ENCODE assay signal across 23 mouse cellular contexts in genomic region chr11:94261585-94262370, GRCm38 (mm10). TPM values are rescaled to one million over a fixed set of nuclear protein-coding genes. Genes with fewer than 3 reads are reported as not detected.
A peak's percentile ranks its signal among the peaks of the same experiment; 100 is the strongest.
DNase-seq lines count a peak whose midpoint lies in the region; ATAC-seq lines count a peak whose summit lies in the region.
"Had no signal": no experiment of that assay in that cellular context is flagged by ENCODE, and none has a peak within 500 bp of the region (broad histone marks: within the 10 kb centered on the region; RNA-seq: fewer than 3 reads in every experiment).

No protein-coding gene starts in this region.

- no peak for ATAC-seq in forebrain, embryonic 11.5 days (replicated peaks; ENCODE audit: low FRiP score)
- peak; percentile 96 for ATAC-seq in liver, embryonic 13.5 days (ENCODE audit: low read depth)
- ATAC-seq in monocyte, adult 5-6 weeks (replicated peaks; ENCODE audit: insufficient number of reproducible peaks, low FRiP score, low TSS enrichment, poor library complexity, severe bottlenecking), result 0 out of 2 replicates have a peak, but pooled peaks have one; percentile 44
- ATAC-seq: CD4-positive, CD25-positive, alpha-beta regulatory T cell, adult 4 months; midbrain, embryonic 15.5 days had no signal

- H3K9me3 ChIP-seq in forebrain, embryonic 10.5 days, result no peaks in the 10 kb centered on the region
- no peaks in the 10 kb centered on the region for H3K9me3 ChIP-seq in forebrain, embryonic 11.5 days (ENCODE audit: control insufficient read depth, low read length)
- H3K9me3 ChIP-seq in erythroblast, embryonic 14.5 days (ENCODE audit: control insufficient read depth, low read length), result peaks cover 6% of the 10 kb centered on the region
- H3K9me3 ChIP-seq in liver, embryonic 13.5 days (replicated peaks), result 0 out of 2 replicates have a peak, but pooled peaks cover 1% of the 10 kb centered on the region
- H3K9me3 ChIP-seq: G1E; heart, embryonic 10.5 days; hindbrain, embryonic 15.5 days; midbrain, embryonic 15.5 days had no signal

- peaks cover 29% of the 10 kb centered on the region for H3K4me1 ChIP-seq in forebrain, embryonic 10.5 days
- H3K4me1 ChIP-seq in forebrain, embryonic 11.5 days (replicated peaks; ENCODE audit: control insufficient read depth, insufficient read depth, low read length), result no peaks in the 10 kb centered on the region
- peaks cover 64% of the 10 kb centered on the region for H3K4me1 ChIP-seq in erythroblast, embryonic 14.5 days (ENCODE audit: control insufficient read depth)
- peaks cover 62% of the 10 kb centered on the region for H3K4me1 ChIP-seq in liver, embryonic 13.5 days (replicated peaks)

- no peak overlapping the region for H3K4me2 ChIP-seq in forebrain, embryonic 11.5 days (ENCODE audit: low read depth, low read length, severe bottlenecking)
- H3K4me2 ChIP-seq in liver, embryonic 13.5 days, result peak overlapping the region; percentile 51
- H3K4me2 ChIP-seq: hindbrain, embryonic 15.5 days; lung, embryonic 14.5 days; midbrain, embryonic 15.5 days had no signal

- WGBS in forebrain, embryonic 10.5 days, result 78% methylated on average over 6 of the region's 6 CpGs
- 76% methylated on average over 6 of the region's 6 CpGs for WGBS in forebrain, embryonic 11.5 days
- 37% methylated on average over 6 of the region's 6 CpGs for WGBS in liver, embryonic 13.5 days (ENCODE audit: insufficient replicate concordance)

- no peaks in the 10 kb centered on the region for H3K36me3 ChIP-seq in forebrain, embryonic 10.5 days (replicated peaks)
- no peaks in the 10 kb centered on the region for H3K36me3 ChIP-seq in forebrain, embryonic 11.5 days (ENCODE audit: control insufficient read depth, insufficient read depth, low read length)
- no peaks in the 10 kb centered on the region; the same call in 1 of the 2 replicates for H3K36me3 ChIP-seq in erythroblast, embryonic 14.5 days (ENCODE audit: control insufficient read depth)
- H3K36me3 ChIP-seq in liver, embryonic 13.5 days, result no peaks in the 10 kb centered on the region
- H3K36me3 ChIP-seq: G1E; heart, embryonic 10.5 days; hindbrain, embryonic 15.5 days; midbrain, embryonic 15.5 days had no signal

- no peak for DNase-seq in forebrain, embryonic 10.5 days (ENCODE audit: extremely low spot score, low spot score)
- no peak for DNase-seq in forebrain, embryonic 11.5 days (ENCODE audit: low spot score)
- peak; percentile 57 for DNase-seq in liver, embryonic 13.5 days
- DNase-seq in heart, adult 18-20 months, result no peak
- DNase-seq in heart, adult 8-10 months (ENCODE audit: low spot score), result no peak
- no peak for DNase-seq in kidney, postnatal 14 days
- DNase-seq: cerebellum, postnatal 25 days; gastrocnemius, postnatal 14 days; heart, postnatal 14 days; kidney, adult 9 months; left cerebral cortex, postnatal 4 days; lung, embryonic 14.5 days had no signal

- no peaks in the 10 kb centered on the region for H3K27me3 ChIP-seq in forebrain, embryonic 10.5 days (ENCODE audit: poor library complexity, severe bottlenecking)
- no peaks in the 10 kb centered on the region for H3K27me3 ChIP-seq in forebrain, embryonic 11.5 days (ENCODE audit: control insufficient read depth, insufficient read depth, low read length)
- H3K27me3 ChIP-seq in erythroblast, embryonic 14.5 days (ENCODE audit: control insufficient read depth), result peaks cover 10% of the 10 kb centered on the region
- 0 out of 2 replicates have a peak, but pooled peaks cover 2% of the 10 kb centered on the region for H3K27me3 ChIP-seq in liver, embryonic 13.5 days
- H3K27me3 ChIP-seq: hindbrain, embryonic 15.5 days; midbrain, embryonic 15.5 days had no signal

- no peak overlapping the region for H3K9ac ChIP-seq in forebrain, embryonic 11.5 days (ENCODE audit: low read length)
- peak overlapping the region; percentile 63 for H3K9ac ChIP-seq in liver, embryonic 13.5 days
- H3K9ac ChIP-seq: hindbrain, embryonic 15.5 days; lung, embryonic 14.5 days; midbrain, embryonic 15.5 days had no signal

- H3K27ac ChIP-seq in forebrain, embryonic 10.5 days, result peak overlapping the region; percentile 8; the same call in 1 of the 2 replicates
- no peak overlapping the region for H3K27ac ChIP-seq in forebrain, embryonic 11.5 days (ENCODE audit: low read depth, low read length)
- peak overlapping the region; percentile 92 for H3K27ac ChIP-seq in liver, embryonic 13.5 days
- H3K27ac ChIP-seq: heart, embryonic 10.5 days; hindbrain, embryonic 15.5 days; macrophage; midbrain, embryonic 15.5 days had no signal

- H3K4me3 ChIP-seq in forebrain, embryonic 10.5 days, result no peak overlapping the region
- H3K4me3 ChIP-seq in forebrain, embryonic 11.5 days (ENCODE audit: low read depth, low read length), result no peak overlapping the region
- peak overlapping the region; percentile 41 for H3K4me3 ChIP-seq in erythroblast, embryonic 14.5 days (replicated peaks)
- H3K4me3 ChIP-seq in liver, embryonic 13.5 days (replicated peaks), result no peak overlapping the region
- H3K4me3 ChIP-seq: heart, embryonic 10.5 days; hindbrain, embryonic 15.5 days; midbrain, embryonic 15.5 days had no signal

RNA-seq across cellular contexts. Expression of gene Wfikkn2, which starts 16.0 kb away (rescaled TPM):
- polyA plus RNA-seq in forebrain, embryonic 10.5 days (2016; fragmentation: Nextera tagmentation; extraction: Ambion mirVana), result 0.46 and 1.2 TPM in 2 replicates
- polyA plus RNA-seq in forebrain, embryonic 11.5 days (2014; fragmentation: Nextera tagmentation; extraction: Ambion mirVana), result 1.9 and 2.9 TPM in 2 replicates
- 0.01 TPM in 1 of 2 replicates, not detected in the other for polyA plus RNA-seq in erythroblast, embryonic 14.5 days (2012)
- 0.22 and 0.23 TPM in 2 replicates for polyA plus RNA-seq in liver, embryonic 13.5 days (2015; fragmentation: Nextera tagmentation; extraction: Ambion mirVana)
- total RNA-seq in monocyte, adult 5-6 weeks (2017), result not detected in 3 replicates
- total RNA-seq in heart, adult 18-20 months (2021), result 1 to 10 TPM; 5.8 to 6.6 TPM
- 1 to 10 TPM; 6.8 to 8.1 (median 7.5) TPM for total RNA-seq in heart, adult 8-10 months (2022)
- polyA plus RNA-seq: macrophage had no signal

RNA-seq across cellular contexts. Expression of gene Gm21885, which starts 19.9 kb away (rescaled TPM):
- 0.34 TPM in 1 of 2 replicates, not detected in the other for polyA plus RNA-seq in forebrain, embryonic 10.5 days (2016; fragmentation: Nextera tagmentation; extraction: Ambion mirVana)
- 0.68 and 1.4 TPM in 2 replicates for polyA plus RNA-seq in forebrain, embryonic 11.5 days (2014; fragmentation: Nextera tagmentation; extraction: Ambion mirVana)
- polyA plus RNA-seq in erythroblast, embryonic 14.5 days (2012), result not detected in 2 replicates
- not detected in 2 replicates for polyA plus RNA-seq in liver, embryonic 13.5 days (2015; fragmentation: Nextera tagmentation; extraction: Ambion mirVana)
- total RNA-seq in monocyte, adult 5-6 weeks (2017), result not detected in 3 replicates
- under 1 TPM in 1 of 2 experiments, not detected in 1; 0.77 TPM for total RNA-seq in heart, adult 18-20 months (2021)
- under 1 TPM in 1 of 4 experiments, not detected in 3; 0.40 TPM for total RNA-seq in heart, adult 8-10 months (2022)
- total RNA-seq: adrenal gland, postnatal 4 days; G1E; gastrocnemius, postnatal 14 days; heart, postnatal 14 days; layer of hippocampus, postnatal 25 days; left cerebral cortex, postnatal 4 days had no signal
- polyA plus RNA-seq: embryonic facial prominence, embryonic 11.5 days; G1E; macrophage had no signal

RNA-seq across cellular contexts. Expression of gene Tob1, which starts 50.5 kb away (rescaled TPM):
- 18.8 and 20.1 TPM in 2 replicates for polyA plus RNA-seq in forebrain, embryonic 10.5 days (2016; fragmentation: Nextera tagmentation; extraction: Ambion mirVana)
- polyA plus RNA-seq in forebrain, embryonic 11.5 days (2014; fragmentation: Nextera tagmentation; extraction: Ambion mirVana), result 43.0 and 44.0 TPM in 2 replicates
- polyA plus RNA-seq in erythroblast, embryonic 14.5 days (2012), result 1.2 and 1.3 TPM in 2 replicates
- 9.5 and 12.4 TPM in 2 replicates for polyA plus RNA-seq in liver, embryonic 13.5 days (2015; fragmentation: Nextera tagmentation; extraction: Ambion mirVana)
- 13.1 to 21.2 TPM (median 16.5 TPM) in 3 replicates for total RNA-seq in monocyte, adult 5-6 weeks (2017)
- total RNA-seq in heart, adult 18-20 months (2021), result 10 to 100 TPM; 47.5 to 50.4 TPM
- total RNA-seq in heart, adult 8-10 months (2022), result 10 to 100 TPM; 51.3 to 58.4 (median 53.2) TPM
